Mouse (Mus musculus) stomach, postnatal 0 days (tissue): ENCODE results near the gene Opcml. TPM values are rescaled to one million over a fixed set of nuclear protein-coding genes. Genes with fewer than 3 reads are reported as not detected.

Experiments used
- ATAC-seq: fragments of 200-750 bp; cut with Nextera tagmentation; 2 replicates; pipeline ENCODE4 v1.8.0; 2017; ENCODE audit not compliant: low FRiP score, low TSS enrichment
- DNase-seq: peaks from one replicate; pipeline ENCODE4 v3.0.0-alpha.2; 2016; ENCODE audit warnings: low spot score
- H3K27ac ChIP-seq: fragments of 300-500 bp; sonication (generic); replicated peaks from 2 replicates; pipeline ENCODE4 v1.5.1; 2014; ENCODE audit warnings: mild to moderate bottlenecking, control low read depth
- H3K27me3 ChIP-seq: fragments of 300-500 bp; sonication (generic); 2 replicates; pipeline ENCODE4 v1.6.1; 2014; ENCODE audit warnings: low read length; ENCODE audit not compliant: control insufficient read depth, insufficient read depth
- H3K36me3 ChIP-seq: fragments of 300-500 bp; sonication (generic); 2 replicates; pipeline ENCODE4 v1.6.1; 2014; ENCODE audit warnings: low read length, mixed read lengths; ENCODE audit not compliant: control insufficient read depth, insufficient read depth
- H3K4me1 ChIP-seq: fragments of 300-500 bp; sonication (generic); replicated peaks from 2 replicates; pipeline ENCODE4 v1.6.1; 2014; ENCODE audit warnings: antibody characterized with exemption; ENCODE audit not compliant: control insufficient read depth, insufficient read depth
- H3K4me2 ChIP-seq: fragments of 300-500 bp; sonication (generic); replicated peaks from 2 replicates; pipeline ENCODE4 v1.6.1; 2014; ENCODE audit warnings: low read depth, mild to moderate bottlenecking, control low read depth, moderate library complexity
- H3K4me3 ChIP-seq: fragments of 300-500 bp; sonication (generic); 2 replicates; pipeline ENCODE4 v1.5.1; 2014; ENCODE audit warnings: low read depth, low read length, control low read depth
- H3K9ac ChIP-seq: fragments of 300-500 bp; sonication (generic); 2 replicates; pipeline ENCODE4 v1.6.1; 2014; ENCODE audit warnings: mild to moderate bottlenecking, low read length, control low read depth, mixed read lengths
- H3K9me3 ChIP-seq: fragments of 300-500 bp; sonication (generic); 2 replicates; pipeline ENCODE4 v1.6.1; 2016; ENCODE audit warnings: low read length; ENCODE audit not compliant: control insufficient read depth
- CTCF ChIP-seq: IDR thresholded peaks from 2 replicates; pipeline ENCODE4 v1.5.1; 2016; ENCODE audit warnings: antibody characterized with exemption, low read depth, mild to moderate bottlenecking, moderate library complexity
- EP300 ChIP-seq: optimal IDR thresholded peaks from 2 replicates; pipeline ENCODE3; 2016; ENCODE audit warnings: antibody characterized with exemption
- WGBS: fragments of 180-500 bp; shearing (Covaris S2); extraction: QIAGEN DNeasy Blood & Tissue Kit; methylation state at CpG from one replicate; pipeline ENCODE4 v1.1.7; 2014; 5-methylcytosine and 5-hydroxymethylcytosine counted together
- polyA plus RNA-seq: library from polyadenylated mRNA; unstranded; fragments of >200 nt; fragmentation: Nextera tagmentation; extraction: Ambion mirVana; gene quantifications from 2 replicates; pipeline ENCODE4 v1.2.1, GENCODE M21; 2015

Gene Opcml
- polyA plus RNA-seq, 1 experiment from 2014 or later = 1.1 TPM

- Histone ChIP-seq H3K4me3 (peak overlapping the region; percentile 43), H3K9me3 (no peaks in the 10 kb centered on the region), H3K9ac (0 out of 2 replicates have a peak overlapping the region, but pooled peaks have one; percentile 35), H3K27ac (no peak overlapping the region), H3K4me2 (peak overlapping the region; percentile 75), H3K4me1 (no peaks in the 10 kb centered on the region), H3K36me3 (no peaks in the 10 kb centered on the region), H3K27me3 (0 out of 2 replicates have a peak, but pooled peaks cover 3% of the 10 kb centered on the region)
- WGBS = 2% methylated on average over 46 of the region's 56 CpGs
- peak; percentile 17 for DNase-seq
- 0 out of 2 replicates have a peak, but pooled peaks have one; percentile 45 for ATAC-seq
- TF ChIP-seq EP300 (no peak), CTCF (no peak)
These were observed 612.4 kb downstream of the Opcml start for GRCm38 (mm10) chr9:28402770-28403650.

- Histone ChIP-seq H3K9ac (no peak overlapping the region; the same call in 1 of the 2 replicates), H3K4me3 (peak overlapping the region; percentile 43), H3K27ac (no peak overlapping the region), H3K4me1 (no peaks in the 10 kb centered on the region), H3K27me3 (0 out of 2 replicates have a peak, but pooled peaks cover 3% of the 10 kb centered on the region), H3K36me3 (no peaks in the 10 kb centered on the region), H3K9me3 (no peaks in the 10 kb centered on the region), H3K4me2 (peak overlapping the region; percentile 75)
- no peak for ATAC-seq
- TF ChIP-seq EP300 (no peak), CTCF (peak; percentile 67)
- peak; percentile 29 for DNase-seq
- 7% methylated on average over 28 of the region's 30 CpGs for WGBS
These were observed 613.4 kb downstream of the Opcml start for GRCm38 (mm10) chr9:28403831-28404562.

- ATAC-seq = no peak
- WGBS = 77% methylated on average over 8 of the region's 8 CpGs
- Histone ChIP-seq H3K36me3 (no peaks in the 10 kb centered on the region), H3K4me2 (no peak overlapping the region; the same call in 1 of the 2 replicates), H3K27me3 (0 out of 2 replicates have a peak, but pooled peaks cover 3% of the 10 kb centered on the region), H3K4me1 (no peaks in the 10 kb centered on the region), H3K9ac (no peak overlapping the region), H3K4me3 (no peak overlapping the region), H3K9me3 (no peaks in the 10 kb centered on the region), H3K27ac (no peak overlapping the region)
- TF ChIP-seq EP300 = no peak
- TF ChIP-seq CTCF = no peak
- no peak for DNase-seq
These were observed 614.0 kb downstream of the Opcml start for GRCm38 (mm10) chr9:28404616-28405015.

- 0% methylated on average over 1 of the region's 1 CpGs for WGBS
- no peak overlapping the region for H3K4me3 ChIP-seq
- H3K27me3 ChIP-seq = 0 out of 2 replicates have a peak, but pooled peaks cover 3% of the 10 kb centered on the region
- ATAC-seq (no peak), DNase-seq (no peak)
- TF ChIP-seq EP300 = no peak
- peak; percentile 85 for TF ChIP-seq CTCF
- no peaks in the 10 kb centered on the region for H3K9me3 ChIP-seq
- no peak overlapping the region for H3K9ac ChIP-seq
- no peak overlapping the region for H3K27ac ChIP-seq
- no peaks in the 10 kb centered on the region for H3K36me3 ChIP-seq
- H3K4me1 ChIP-seq = no peaks in the 10 kb centered on the region
- H3K4me2 ChIP-seq = no peak overlapping the region
These were observed 615.2 kb downstream of the Opcml start for GRCm38 (mm10) chr9:28405816-28406215.

GRCm38 (mm10) chr9:28420808-28421207 lies 630.2 kb downstream of the Opcml start:
- no peak overlapping the region for H3K4me3 ChIP-seq
- no peaks in the 10 kb centered on the region for H3K27me3 ChIP-seq
- no peaks in the 10 kb centered on the region for H3K4me1 ChIP-seq
- H3K9me3 ChIP-seq = no peaks in the 10 kb centered on the region
- H3K9ac ChIP-seq = no peak overlapping the region
- DNase-seq (no peak), ATAC-seq (no peak)
- H3K4me2 ChIP-seq = no peak overlapping the region
- H3K36me3 ChIP-seq = no peaks in the 10 kb centered on the region
- TF ChIP-seq EP300 (no peak), CTCF (no peak)
- no peak overlapping the region for H3K27ac ChIP-seq
- WGBS = 81% methylated on average over 5 of the region's 5 CpGs
